ENCODE assay signal across 11 mouse cellular contexts in the genomic region with DNA sequence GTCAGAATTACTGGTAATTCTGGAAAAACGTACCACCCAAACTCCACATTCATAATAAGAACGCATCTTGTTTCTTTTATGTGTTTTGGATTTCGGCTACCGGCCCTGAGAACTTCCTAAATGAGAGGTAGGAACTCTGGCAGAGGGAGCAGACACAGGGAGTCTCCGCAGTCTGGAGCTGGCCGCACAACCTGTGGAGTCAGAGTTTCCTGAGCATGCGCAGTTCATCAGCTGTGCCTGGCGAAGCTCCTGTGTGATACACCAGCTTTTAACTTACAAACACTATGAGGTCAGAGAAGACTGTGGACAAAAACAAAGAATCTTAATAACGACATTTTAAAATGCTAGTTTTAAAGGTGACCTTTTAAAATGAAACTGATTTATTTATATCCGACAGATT.
DNase-seq lines count a peak whose midpoint lies in the region; ATAC-seq lines count a peak whose summit lies in the region.
"Had no signal": no experiment of that assay in that cellular context is flagged by ENCODE, and none has a peak within 500 bp of the region (broad histone marks: within the 10 kb centered on the region; RNA-seq: fewer than 3 reads in every experiment).

No protein-coding gene starts in this region.

- peak; percentile 7 to 9 for DNase-seq in kidney, adult 8-10 months
- DNase-seq in kidney, adult 11 months: no peak
- DNase-seq in fibroblast of lung, adult 2 months (ENCODE audit: low read depth): peak; percentile 85
- DNase-seq in large intestine, adult 2 months (ENCODE audit: low read depth, low spot score): peak; percentile 25
- no peak for DNase-seq in cerebellum, adult 9-10 months
- DNase-seq in yolk sac, embryonic 10.5 days (ENCODE audit: low spot score): no peak
- DNase-seq: adrenal gland, adult 8-10 months; right cerebral cortex, postnatal 25 days had no signal

- H3K36me3 ChIP-seq in stomach, embryonic 15.5 days: no peaks in the 10 kb centered on the region
- H3K36me3 ChIP-seq in heart, embryonic 12.5 days: no peaks in the 10 kb centered on the region

- H3K27ac ChIP-seq in stomach, embryonic 15.5 days: peak overlapping the region; percentile 86
- no peak overlapping the region for H3K27ac ChIP-seq in heart, embryonic 12.5 days (ENCODE audit: poor library complexity, severe bottlenecking)
- H3K27ac ChIP-seq: hindbrain, postnatal 0 days had no signal

- no peak overlapping the region for H3K9ac ChIP-seq in stomach, embryonic 15.5 days
- H3K9ac ChIP-seq in heart, embryonic 12.5 days: no peak overlapping the region

- no peaks in the 10 kb centered on the region for H3K9me3 ChIP-seq in stomach, embryonic 15.5 days
- H3K9me3 ChIP-seq in heart, embryonic 12.5 days (replicated peaks): no peaks in the 10 kb centered on the region

- H3K4me3 ChIP-seq in stomach, embryonic 15.5 days (replicated peaks): no peak overlapping the region
- H3K4me3 ChIP-seq in heart, embryonic 12.5 days: no peak overlapping the region

- no peaks in the 10 kb centered on the region for H3K4me1 ChIP-seq in stomach, embryonic 15.5 days
- H3K4me1 ChIP-seq in heart, embryonic 12.5 days (replicated peaks): no peaks in the 10 kb centered on the region

- peak overlapping the region; percentile 40 for H3K4me2 ChIP-seq in stomach, embryonic 15.5 days
- H3K4me2 ChIP-seq in heart, embryonic 12.5 days: no peak overlapping the region

- ATAC-seq in stomach, embryonic 15.5 days (ENCODE audit: insufficient read depth, low FRiP score, low read depth): no peak
- no peak for ATAC-seq in heart, embryonic 12.5 days (ENCODE audit: insufficient number of reproducible peaks, low FRiP score)
- ATAC-seq: hindbrain, postnatal 0 days had no signal

- WGBS in large intestine, adult 2 months: 45% methylated on average over 10 of the region's 10 CpGs
- WGBS in stomach, embryonic 15.5 days: 56% methylated on average over 10 of the region's 10 CpGs
- 80% methylated on average over 10 of the region's 10 CpGs for WGBS in heart, embryonic 12.5 days

- H3K27me3 ChIP-seq in stomach, embryonic 15.5 days (replicated peaks): no peaks in the 10 kb centered on the region
- no peaks in the 10 kb centered on the region for H3K27me3 ChIP-seq in heart, embryonic 12.5 days (replicated peaks)

Comparison
In these comparisons a context has a peak if more than half of its experiments do, and no peak if none do; other contexts are left out.
1. DNase-seq: peak in kidney, adult 8-10 months (2 of 2), fibroblast of lung, adult 2 months (single experiment) and large intestine, adult 2 months (single experiment); none in kidney, adult 11 months (single experiment), cerebellum, adult 9-10 months (single experiment) and yolk sac, embryonic 10.5 days (single experiment).